Mouse (Mus musculus): ENCODE measurements around the gene Cbx1. TPM values are rescaled to one million over a fixed set of nuclear protein-coding genes. Genes with fewer than 3 reads are reported as not detected.
"Not testable (repeated sequence)": the region's sequence is repeated elsewhere in the genome, so short reads cannot be mapped to it uniquely, and the experiment has no call there.

Cbx1 gene
- total RNA-seq, 2 experiments from 2014 or later = 49.4 to 52.0 TPM

DNA sequence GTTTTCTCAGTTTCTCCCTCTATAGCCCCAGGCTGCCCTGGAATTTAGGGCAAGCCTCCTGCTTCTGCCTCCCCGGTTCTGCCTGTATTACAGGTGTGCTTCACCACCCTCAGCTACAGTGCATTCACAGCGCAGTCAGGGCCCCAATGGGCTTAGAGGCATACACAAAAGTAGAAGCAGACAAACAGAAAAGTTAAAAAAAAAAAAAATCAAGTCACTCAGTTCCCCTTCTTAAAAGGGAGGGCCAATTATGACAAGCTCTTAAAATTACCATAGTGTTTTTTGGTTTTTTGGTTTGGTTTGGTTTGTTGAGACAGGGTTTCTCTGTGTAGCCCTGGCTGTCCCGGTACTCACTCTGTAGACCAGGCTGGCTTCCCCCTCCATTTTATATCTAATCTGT, 43.6 kb downstream of the Cbx1 start:
- no peak for DNase-seq (ENCODE audit: extremely low spot score in 1 of 2, low spot score in 1 of 2)

DNA sequence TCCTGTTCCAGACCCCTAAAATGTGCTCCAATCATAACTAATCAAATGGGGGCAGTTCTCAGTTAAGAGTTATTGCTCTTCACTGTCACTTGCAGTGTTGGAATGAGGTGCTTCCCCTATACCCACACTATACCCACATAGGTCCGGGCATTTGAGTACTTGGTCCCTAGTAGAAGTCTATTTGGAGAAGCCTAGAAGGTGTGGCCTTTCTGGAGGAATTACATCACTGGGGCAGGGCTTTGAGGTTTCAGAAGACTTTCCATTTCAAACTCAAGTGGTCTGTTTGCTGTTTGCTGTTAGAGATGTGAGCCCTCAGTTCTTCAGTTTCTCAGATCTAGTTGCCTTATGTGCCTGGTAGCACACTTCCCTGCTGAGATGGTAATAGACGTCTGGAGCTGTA, 44.0 kb downstream of the Cbx1 start:
- DNase-seq (ENCODE audit: extremely low spot score in 1 of 2, low spot score in 1 of 2) = no peak

DNA sequence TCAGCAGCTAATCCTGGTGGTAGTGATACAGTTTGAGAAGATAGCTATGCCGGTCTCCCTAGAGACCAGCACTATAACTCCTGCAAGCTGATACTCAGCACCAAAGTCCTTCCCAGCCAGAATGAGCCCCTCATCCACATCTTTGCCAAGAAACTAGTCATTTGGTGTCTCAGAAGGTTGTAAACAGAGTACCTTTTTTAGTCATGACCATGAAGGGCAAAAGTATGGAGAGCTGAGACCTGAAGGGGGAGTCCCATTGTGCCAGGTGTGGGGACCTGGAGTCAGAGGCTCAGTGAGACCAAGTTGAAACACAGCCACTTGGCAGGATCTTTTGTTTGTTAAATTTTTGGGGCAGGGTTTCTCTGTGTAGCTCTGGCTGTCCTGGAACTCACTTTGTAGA, 45.2 kb downstream of the Cbx1 start:
- no peak for DNase-seq (ENCODE audit: extremely low spot score in 1 of 2, low spot score in 1 of 2)

DNA sequence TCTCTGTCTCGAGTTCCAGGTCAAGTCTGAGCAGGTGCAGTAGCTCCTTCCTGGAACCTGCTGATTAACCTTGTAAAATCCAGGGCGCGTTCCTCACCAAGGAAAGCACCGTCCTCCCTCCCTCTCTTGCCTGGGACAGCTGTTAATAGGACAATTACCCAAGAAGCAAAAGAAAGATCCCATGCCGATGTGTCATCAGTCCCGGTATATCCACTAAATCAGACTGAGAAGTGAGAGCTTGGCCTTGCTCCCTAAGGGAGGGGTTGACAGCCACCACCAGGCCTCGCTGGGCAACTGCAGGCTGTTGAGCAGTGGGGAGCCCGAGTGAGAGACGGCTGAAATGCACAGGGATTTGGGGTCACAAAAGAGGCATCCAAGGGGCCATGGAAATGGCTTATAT, 48.4 kb downstream of the Cbx1 start:
- no peak for DNase-seq (ENCODE audit: extremely low spot score in 1 of 2, low spot score in 1 of 2)

DNA sequence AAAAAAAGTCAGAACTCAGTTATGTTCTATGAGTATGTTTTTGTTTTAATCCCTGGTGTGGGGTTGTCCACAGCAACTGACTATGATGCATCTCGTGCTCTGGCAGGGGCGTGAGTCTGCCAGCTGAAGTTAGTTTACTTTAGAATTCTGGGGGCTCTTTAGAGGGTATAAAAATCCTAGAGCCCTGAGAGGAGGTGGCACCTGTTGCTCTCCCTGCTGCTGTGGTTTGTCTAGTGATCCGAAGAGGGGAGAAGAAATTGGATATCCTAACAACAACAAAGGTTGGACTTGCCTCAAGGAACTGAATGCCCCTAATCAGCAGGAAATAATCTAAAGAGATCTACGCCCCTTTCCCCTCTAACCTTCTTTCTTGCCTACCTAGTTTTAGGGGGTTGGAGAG, 49.4 kb downstream of the Cbx1 start:
- DNase-seq (ENCODE audit: extremely low spot score in 1 of 2, low spot score in 1 of 2) = no peak

DNA sequence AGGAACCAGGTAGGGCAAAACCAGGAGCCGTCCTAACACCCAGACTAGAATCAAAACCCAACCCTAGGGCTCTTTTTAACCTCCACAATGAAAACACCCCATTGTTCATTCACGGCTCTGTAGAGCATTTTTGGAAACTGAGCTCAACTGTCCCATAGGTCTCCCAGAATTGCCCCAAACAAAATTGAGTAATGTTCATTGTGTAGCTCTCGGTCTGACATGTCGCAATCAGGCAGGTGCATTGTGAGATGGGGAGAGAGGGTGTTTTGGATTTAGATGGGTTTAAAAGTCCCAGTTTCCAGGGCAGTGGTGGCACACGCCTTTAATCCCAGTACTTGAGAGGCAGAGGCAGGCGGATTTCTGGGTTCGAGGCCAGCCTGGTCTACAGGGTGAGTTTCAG, 50.5 kb downstream of the Cbx1 start:
- DNase-seq (ENCODE audit: extremely low spot score in 1 of 2, low spot score in 1 of 2) = no peak

DNA sequence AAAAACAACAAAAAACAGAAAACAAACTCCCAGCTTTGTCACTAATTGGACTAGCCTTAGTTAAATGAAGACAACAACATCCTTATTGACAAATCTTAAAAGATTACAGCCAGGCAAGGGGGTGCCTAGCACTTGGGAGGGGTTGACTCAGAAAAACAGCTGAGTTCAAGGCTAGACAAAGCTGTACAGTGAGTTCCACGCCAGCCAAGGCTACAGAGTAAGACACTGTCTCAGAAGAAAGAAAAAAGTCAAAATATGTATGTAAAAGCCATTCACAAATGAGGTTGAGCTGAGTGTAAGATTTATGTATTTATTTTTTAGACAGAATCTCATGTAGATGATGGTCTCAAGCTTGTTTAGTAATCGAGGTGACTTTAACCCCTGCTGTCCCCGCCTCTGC, 51.0 kb downstream of the Cbx1 start:
- peak in 1 of 2 experiments; percentile 13 for DNase-seq (ENCODE audit: extremely low spot score in 1 of 2, low spot score in 1 of 2)

DNA sequence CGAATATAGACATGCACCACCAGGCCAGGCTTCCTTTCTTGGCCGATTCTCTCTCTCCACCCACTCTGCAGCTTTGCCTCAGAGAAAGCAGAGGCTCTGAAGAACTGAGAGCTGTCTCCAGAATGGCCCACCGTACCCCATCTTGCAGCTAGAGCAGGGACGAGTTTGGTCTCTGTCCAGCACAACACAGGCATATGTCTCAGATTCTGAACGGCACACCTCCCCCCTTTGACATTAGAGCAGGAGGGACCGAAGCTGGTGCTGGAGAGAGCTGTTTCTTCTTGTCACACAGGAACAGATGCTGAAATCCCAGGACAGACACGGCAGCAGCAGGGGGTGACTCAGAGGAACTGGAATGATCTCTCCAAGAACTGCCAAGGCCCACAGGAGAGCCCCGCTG, 51.4 kb downstream of the Cbx1 start:
- DNase-seq (ENCODE audit: extremely low spot score in 1 of 2, low spot score in 1 of 2) = peak in 1 of 2 experiments; percentile 29

DNA sequence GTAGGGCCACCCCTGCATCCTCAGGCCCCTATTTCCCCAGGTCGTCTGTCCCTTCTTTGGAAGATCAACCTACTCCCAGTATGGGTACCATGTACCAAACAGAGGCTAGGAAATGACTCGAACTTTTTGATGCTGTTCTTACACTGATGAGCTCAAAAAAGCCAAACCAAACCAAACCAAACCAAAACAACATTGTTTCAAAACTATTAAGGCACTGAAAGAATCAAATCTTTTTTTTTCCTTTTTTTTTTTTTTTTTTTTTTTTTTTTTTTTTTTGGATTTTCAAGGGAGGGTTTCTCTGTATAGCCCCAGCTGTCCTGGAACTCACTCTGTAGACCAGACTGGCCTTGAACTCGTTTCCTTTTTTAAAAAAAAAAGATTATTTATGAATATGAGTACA, 54.7 kb downstream of the Cbx1 start:
- DNase-seq (ENCODE audit: extremely low spot score in 1 of 2, low spot score in 1 of 2) = no peak

DNA sequence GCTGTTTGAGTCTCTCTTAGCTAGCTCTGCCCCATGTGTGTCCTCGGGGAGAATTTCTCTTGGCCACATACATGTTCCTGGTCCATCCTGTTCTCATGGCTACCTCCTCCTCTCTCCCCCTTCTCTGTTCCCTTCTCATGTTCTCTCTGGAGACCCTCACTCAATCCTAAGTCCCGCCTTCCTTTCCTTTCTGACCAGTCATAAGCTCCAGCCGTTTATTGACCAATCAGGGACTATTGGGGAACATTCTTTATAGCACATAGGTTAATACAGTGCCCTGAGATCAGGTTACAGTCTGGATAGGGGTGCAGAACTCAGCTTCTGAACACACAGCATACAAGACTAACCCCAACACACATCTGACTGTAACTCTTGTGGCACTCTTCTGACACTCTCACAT, 58.3 kb downstream of the Cbx1 start:
- no peak for DNase-seq (ENCODE audit: extremely low spot score in 1 of 2, low spot score in 1 of 2)

DNA sequence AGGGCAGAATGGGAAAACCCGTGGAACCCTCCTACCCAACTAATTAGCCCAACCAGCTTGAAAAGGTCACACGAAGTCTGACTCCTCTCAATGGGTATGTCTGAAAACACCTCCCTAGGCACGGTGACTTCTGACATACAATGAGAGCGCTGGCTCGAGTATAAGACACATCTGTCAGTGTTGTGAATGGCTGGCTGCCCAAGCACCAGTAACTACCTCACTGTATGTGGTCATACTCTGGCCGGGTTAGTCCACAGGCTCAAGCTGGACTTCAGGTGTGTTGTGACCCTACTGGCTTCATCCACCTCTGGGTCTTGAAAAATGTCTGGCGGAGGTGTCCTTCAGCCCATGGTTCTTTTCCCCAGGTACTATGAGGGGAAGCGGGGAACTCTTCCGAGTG, 59.8 kb downstream of the Cbx1 start:
- no peak for DNase-seq (ENCODE audit: extremely low spot score in 1 of 2, low spot score in 1 of 2)

DNA sequence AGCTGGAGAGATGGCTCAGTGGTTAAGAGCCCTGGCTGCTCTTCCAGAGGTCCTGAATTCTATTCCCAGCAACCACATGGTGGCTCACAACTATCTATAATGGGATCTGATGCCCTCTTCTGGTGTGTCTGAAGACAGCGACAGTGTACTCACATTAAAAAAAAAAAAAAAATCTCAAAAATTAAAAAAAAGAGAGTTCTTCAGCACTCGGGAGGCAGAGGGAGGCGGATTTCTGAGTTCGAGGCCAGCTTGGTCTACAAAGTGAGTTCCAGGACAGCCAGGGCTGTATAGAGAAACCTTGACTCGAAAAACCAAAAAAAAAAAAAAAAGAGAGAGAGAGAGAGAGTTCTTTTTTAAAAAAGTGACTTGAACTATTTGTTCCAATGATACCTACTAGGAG, 60.2 kb downstream of the Cbx1 start:
- not testable (repeated sequence) for DNase-seq (ENCODE audit: extremely low spot score in 1 of 2, low spot score in 1 of 2)

DNA sequence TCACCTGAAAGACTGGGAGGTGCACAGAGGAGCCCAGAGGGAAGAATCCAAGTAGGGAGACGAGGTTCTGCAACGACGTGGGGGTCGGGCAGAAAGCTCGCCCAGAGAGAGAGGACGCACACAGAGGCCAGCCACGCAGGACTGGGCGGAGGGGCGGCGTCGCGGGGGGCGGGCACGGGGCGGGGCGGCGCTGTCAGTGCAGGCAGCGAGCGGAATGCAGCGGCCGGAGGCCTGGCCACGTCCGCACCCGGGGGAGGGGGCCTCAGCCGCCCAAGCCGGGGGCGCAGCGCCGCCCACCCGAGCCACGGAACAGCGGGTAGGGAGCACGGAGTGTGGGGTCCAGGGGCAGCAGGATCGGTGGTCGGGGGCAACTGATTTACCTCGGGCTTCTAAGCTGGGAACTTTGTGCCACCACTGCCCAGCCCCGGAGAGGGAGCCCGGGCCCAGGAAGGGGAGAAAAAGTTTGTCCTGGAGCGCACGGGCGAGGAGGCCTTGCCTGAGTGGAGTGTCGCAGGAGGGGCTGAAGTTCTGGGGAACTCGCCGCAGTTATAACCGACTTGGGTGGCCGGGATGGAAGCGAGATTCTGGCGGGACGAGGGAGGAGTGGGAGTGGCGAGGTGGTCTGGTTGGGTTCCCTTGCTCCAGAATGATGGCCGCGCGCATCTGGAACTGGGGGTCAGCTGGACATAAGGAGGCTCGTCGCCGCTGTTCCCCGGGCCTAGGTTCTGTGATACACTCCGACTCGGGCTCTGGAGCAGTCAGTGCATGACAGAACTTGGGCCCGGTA, 60.9 kb downstream of the Cbx1 start, which contains the start of gene Copz2:
Gene Copz2 (plus strand): TSS at position 190 of the 787 bp plus-strand sequence.
- DNase-seq (ENCODE audit: extremely low spot score in 1 of 2, low spot score in 1 of 2) = no peak

DNA sequence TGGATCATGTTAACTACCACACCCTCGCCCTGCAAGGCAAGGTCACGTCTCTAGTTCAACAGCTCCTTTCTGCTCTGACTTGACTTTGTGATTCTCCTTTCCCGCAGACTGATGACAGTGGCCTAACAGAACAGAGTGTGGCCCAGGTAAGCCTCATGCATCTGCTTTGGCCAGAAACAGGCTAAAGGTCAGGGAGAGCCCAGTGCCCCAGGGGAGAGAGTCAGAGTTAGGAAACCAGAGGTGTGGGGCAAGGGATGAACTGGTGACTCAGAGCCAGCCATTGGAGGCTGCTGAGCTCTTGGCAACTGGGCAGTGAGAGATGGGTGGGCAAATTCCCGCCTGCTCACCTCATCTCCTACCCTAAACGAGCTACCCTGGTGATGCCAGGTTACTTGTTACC, 68.5 kb downstream of the Cbx1 start:
- no peak for DNase-seq (ENCODE audit: extremely low spot score in 1 of 2, low spot score in 1 of 2)

Small RNA genes within 50 kb of the gene (microRNA-seq; reads per million reads assigned to microRNA genes)
- 20.8 to 37.0 reads per million in 2 experiments for gene Mir152

Other genes starting within 250 kb of the Cbx1 start
- 10 to 100 TPM; 40.9 to 49.4 TPM for gene Snx11, start 11.6 kb upstream of the Cbx1 start, total RNA-seq (2021)
- 100 to 1,000 TPM; 215 to 234 TPM for gene Nfe2l1, start 40.8 kb downstream of the Cbx1 start, total RNA-seq (2021)
- 1 to 10 TPM; 6.5 to 6.8 TPM for gene Copz2, start 60.7 kb downstream of the Cbx1 start, total RNA-seq (2021)
- gene Cdk5rap3, start 127.4 kb downstream of the Cbx1 start, total RNA-seq (2021) = 10 to 100 TPM; 35.8 to 37.2 TPM
- gene Prr15l, start 139.0 kb downstream of the Cbx1 start, total RNA-seq (2021) = not detected
- gene Pnpo, start 154.9 kb downstream of the Cbx1 start, total RNA-seq (2021) = 10 to 100 TPM; 35.1 to 37.9 TPM
- gene Sp2, start 193.8 kb downstream of the Cbx1 start, total RNA-seq (2021) = 10 to 100 TPM; 12.8 to 15.0 TPM
- gene Sp6, start 224.3 kb downstream of the Cbx1 start, total RNA-seq (2021) = 1 to 10 TPM in 1 of 2 experiments, under 1 TPM in 1; 0.86 to 1.8 TPM
- gene Scrn2, start 240.8 kb downstream of the Cbx1 start, total RNA-seq (2021) = 1 to 10 TPM; 4.0 to 4.2 TPM

All from layer of hippocampus, postnatal 25 days (tissue).